In the genomic region with DNA sequence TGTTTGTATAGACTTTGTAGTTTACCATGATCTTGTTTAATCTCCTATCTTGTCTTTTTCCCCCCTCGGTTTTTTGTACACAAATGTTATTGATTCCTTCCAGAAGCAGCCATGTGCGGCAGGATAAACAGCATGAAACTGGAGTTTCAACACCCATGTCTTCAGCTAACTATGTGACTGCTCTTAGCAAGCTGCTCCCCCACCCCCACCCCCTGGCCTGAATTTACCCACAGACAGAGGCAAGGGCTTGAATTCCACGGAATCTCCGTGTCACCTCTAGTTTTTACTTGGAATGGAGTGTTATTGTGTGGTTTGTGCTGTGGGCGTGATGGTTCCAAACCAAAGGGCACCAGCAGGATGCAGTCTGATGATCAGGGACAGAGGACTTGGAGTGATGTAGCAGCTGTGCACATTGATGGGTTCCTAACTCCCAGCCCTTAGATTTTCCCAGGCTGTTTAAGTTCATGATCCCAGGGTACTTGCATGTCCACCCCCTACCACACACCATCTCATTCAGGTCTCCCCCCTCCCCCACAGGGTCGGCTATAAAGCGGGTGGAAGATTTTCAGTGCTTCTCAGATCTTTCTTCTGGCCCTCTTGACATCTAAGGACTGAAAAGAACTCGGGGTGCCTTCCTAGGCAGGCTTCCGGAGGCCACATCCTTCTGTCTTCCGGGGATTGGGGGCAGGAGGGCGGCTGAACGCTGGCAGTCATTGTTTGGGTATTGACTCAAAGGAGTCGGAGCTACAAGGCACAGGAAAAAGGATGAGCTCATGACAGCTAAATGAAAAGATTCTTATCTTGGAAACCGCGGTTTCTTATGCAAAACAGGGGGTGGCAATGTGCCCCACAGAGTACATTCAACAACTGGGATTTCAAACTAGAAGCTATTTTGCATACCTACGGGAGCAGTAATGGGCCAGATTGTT, we compare ENCODE assay signal across 8 mouse cellular contexts.
A peak's percentile ranks its signal among the peaks of the same experiment; 100 is the strongest.
DNase-seq lines count a peak whose midpoint lies in the region; ATAC-seq lines count a peak whose summit lies in the region.

No protein-coding gene starts in this region.

- peak; percentile 75 for ATAC-seq in megakaryocyte progenitor cell, adult 5-6 weeks (replicated peaks; ENCODE audit: poor library complexity)

- peak; percentile 6 for DNase-seq in right cerebral cortex, postnatal 4 days
- no peak for DNase-seq in right cerebral cortex, postnatal 36 days (ENCODE audit: low spot score in 2 of 2)
- peak; percentile 45 for DNase-seq in embryo, embryonic 9.5 days (ENCODE audit: extremely low spot score)
- DNase-seq in kidney, adult 18-20 months, result peak; percentile 24
- peak; percentile 63 to 82 for DNase-seq in thymus, postnatal 36 days
- DNase-seq in left cerebral cortex, adult 9 months (ENCODE audit: low spot score in 2 of 2), result no peak
- no peak for DNase-seq in gastrocnemius, postnatal 4 days (ENCODE audit: low spot score in 2 of 2)

Comparison
In these comparisons a context has a peak if more than half of its experiments do, and no peak if none do; other contexts are left out.
1. DNase-seq: peak in right cerebral cortex, postnatal 4 days (single experiment), embryo, embryonic 9.5 days (single experiment), kidney, adult 18-20 months (single experiment) and thymus, postnatal 36 days (2 of 2); none in right cerebral cortex, postnatal 36 days (0 of 2), left cerebral cortex, adult 9 months (0 of 2) and gastrocnemius, postnatal 4 days (0 of 2).